Comparison of ENCODE assay signal across 8 mouse cellular contexts in the genomic region with DNA sequence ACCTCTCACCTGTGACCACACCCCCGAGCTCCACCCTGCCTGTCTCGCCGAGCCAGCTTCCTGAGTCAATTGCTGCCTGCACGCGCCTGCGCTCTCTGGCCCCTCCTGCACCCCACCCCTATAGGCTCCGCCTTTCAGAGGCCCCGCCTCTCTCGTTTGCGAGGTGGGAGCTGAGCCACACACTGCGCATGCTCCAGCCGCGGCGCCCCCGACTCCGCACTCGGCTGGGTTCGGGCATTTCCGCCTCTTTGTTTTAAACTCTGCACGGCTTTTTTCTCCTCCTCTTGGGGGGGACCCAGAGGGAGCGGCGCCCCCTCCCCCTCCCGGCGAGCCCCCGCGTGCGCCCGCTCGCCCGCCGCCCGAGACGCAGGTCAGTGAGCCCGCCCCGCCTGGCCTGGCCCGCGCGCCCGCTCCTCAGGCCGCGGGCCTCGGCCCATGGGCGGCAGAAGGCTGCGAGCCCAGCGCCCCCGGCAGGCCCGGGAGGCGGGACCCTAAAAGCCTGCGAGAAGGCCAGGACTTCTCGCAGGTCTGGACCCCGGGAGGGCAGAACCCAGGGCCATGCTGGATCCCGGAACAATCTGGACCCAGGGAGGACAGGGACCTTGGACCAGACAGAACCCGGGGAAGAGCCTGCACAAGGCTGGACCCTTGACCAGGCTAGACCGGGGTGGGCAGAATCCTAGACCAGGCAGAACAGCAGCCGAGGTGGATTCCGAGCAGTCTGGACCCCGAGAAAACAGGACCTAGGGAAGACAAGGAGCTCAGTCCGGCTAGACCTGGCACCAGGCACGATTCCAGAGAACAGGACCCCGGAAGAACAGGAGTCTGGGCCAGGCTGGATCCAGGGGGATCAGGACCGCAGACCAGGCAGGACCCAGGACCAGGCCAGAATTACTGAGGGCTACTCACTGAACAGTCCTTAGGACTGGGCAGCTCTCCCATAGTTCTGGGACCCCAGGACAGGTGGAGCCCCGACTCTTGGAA. TPM values are rescaled to one million over a fixed set of nuclear protein-coding genes. Genes with fewer than 3 reads are reported as not detected.
DNase-seq lines count a peak whose midpoint lies in the region; ATAC-seq and TF ChIP-seq lines count a peak whose summit lies in the region.

Gene Pcgf3, plus strand, starts transcription at position 151 of the 984 bp plus-strand sequence.

- no peak for TF ChIP-seq CTCF in CH12.LX (conservative IDR thresholded peaks at IDR 0.05 in 1 of 2, IDR thresholded peaks at IDR 0.05 in 1 of 2; ENCODE audit: low read depth in 2 of 2, low read length in 2 of 2)
- no peak for TF ChIP-seq CTCF in liver, postnatal 0 days (IDR thresholded peaks at IDR 0.05; ENCODE audit: low read depth)

- peak within 1 kb of the TSS; percentile 63 to 94 (median 75) for H3K4me3 ChIP-seq in CH12.LX (replicated peaks in 1 of 3; ENCODE audit: low read depth in 2 of 3, low read length in 2 of 3, poor library complexity in 1 of 3)
- H3K4me3 ChIP-seq in forebrain, embryonic 12.5 days (replicated peaks) = peak within 1 kb of the TSS; percentile 89
- H3K4me3 ChIP-seq in liver, postnatal 0 days (ENCODE audit: low read depth, low read length) = peak within 1 kb of the TSS; percentile 98
- H3K4me3 ChIP-seq in neural tube, embryonic 14.5 days (ENCODE audit: low read depth, low read length) = peak within 1 kb of the TSS; percentile 82

- ATAC-seq in forebrain, embryonic 12.5 days (ENCODE audit: low FRiP score) = peak; percentile 98
- peak; percentile 96 for ATAC-seq in liver, postnatal 0 days
- ATAC-seq in neural tube, embryonic 14.5 days (ENCODE audit: low read depth) = peak; percentile 96

- TF ChIP-seq POLR2A in CH12.LX (IDR thresholded peaks at IDR 0.05; ENCODE audit: low read depth, low read length) = peak; percentile 83

- DNase-seq in CH12.LX (ENCODE audit: extremely low read depth) = peak; percentile 96
- peak; percentile 92 for DNase-seq in c-Kit-positive CD71-positive TER-119-negative erythroid progenitor cells, embryonic 14.5 days (ENCODE audit: low read depth)
- peak; percentile 98 for DNase-seq in heart, postnatal 10 days
- DNase-seq in large intestine, adult 2 months (ENCODE audit: low read depth, low spot score) = peak; percentile 93
- peak; percentile 99 for DNase-seq in liver, postnatal 0 days
- peak; percentile 99 for DNase-seq in testis, postnatal 10 days (ENCODE audit: low spot score)

- in situ Hi-C loops in CH12.LX (cut with MboI; ENCODE audit: low pct_ligation_motif_present, low pct_unique_long_range_greater_than_20kb, low sequenced_read_pairs) = no loop called here

- no peaks in the 10 kb centered on the region for H3K9me3 ChIP-seq in CH12.LX (replicated peaks; ENCODE audit: low read length)
- no peaks in the 10 kb centered on the region for H3K9me3 ChIP-seq in forebrain, embryonic 12.5 days
- H3K9me3 ChIP-seq in liver, postnatal 0 days (ENCODE audit: low read length) = no peaks in the 10 kb centered on the region
- no peaks in the 10 kb centered on the region for H3K9me3 ChIP-seq in neural tube, embryonic 14.5 days (ENCODE audit: control insufficient read depth, low read length)

- no peak for TF ChIP-seq RAD21 in CH12.LX (IDR thresholded peaks at IDR 0.05; ENCODE audit: low read depth, low read length)

- TF ChIP-seq EP300 in CH12.LX (IDR thresholded peaks at IDR 0.05; ENCODE audit: low read length) = no peak
- no peak for TF ChIP-seq EP300 in liver, postnatal 0 days (IDR thresholded peaks at IDR 0.05; ENCODE audit: low read depth)

- H3K79me2 ChIP-seq in CH12.LX (replicated peaks; ENCODE audit: control insufficient read depth, extremely low read depth, insufficient read depth, poor library complexity, severe bottlenecking) = peaks cover 35% of the 10 kb centered on the region

- intact Hi-C loops in heart, postnatal 10 days (cut with DNase I) = loop anchor here (2.0 kb wide), 1 partner anchor 27 kb away; the partner anchor contains the start of gene Atp5k

- dilution Hi-C loops in CH12.LX (cut with MboI; ENCODE audit: extremely low pct_ligation_motif_present, extremely low pct_unique_long_range_greater_than_20kb, low sequenced_read_pairs) = no loop called here

- WGBS in forebrain, embryonic 12.5 days = under 1% methylated on average over 49 of the region's 62 CpGs
- 2% methylated on average over 62 of the region's 62 CpGs for WGBS in large intestine, adult 2 months
- WGBS in liver, postnatal 0 days (ENCODE audit: insufficient replicate concordance) = under 1% methylated on average over 54 of the region's 62 CpGs
- under 1% methylated on average over 61 of the region's 62 CpGs for WGBS in neural tube, embryonic 14.5 days

- H3K4me1 ChIP-seq in CH12.LX (ENCODE audit: control insufficient read depth in 1 of 2, insufficient read depth in 2 of 2) = peaks cover 8 to 31% of the 10 kb centered on the region in 2 experiments
- H3K4me1 ChIP-seq in forebrain, embryonic 12.5 days = peaks cover 46% of the 10 kb centered on the region
- peaks cover 47% of the 10 kb centered on the region for H3K4me1 ChIP-seq in liver, postnatal 0 days (ENCODE audit: insufficient read depth)
- peaks cover 31% of the 10 kb centered on the region for H3K4me1 ChIP-seq in neural tube, embryonic 14.5 days (ENCODE audit: control insufficient read depth, insufficient read depth, low read length)

- peak within 1 kb of the TSS; percentile 90 for H3K4me2 ChIP-seq in CH12.LX (ENCODE audit: insufficient read depth, low read depth, poor library complexity, severe bottlenecking)
- H3K4me2 ChIP-seq in forebrain, embryonic 12.5 days = peak within 1 kb of the TSS; percentile 99
- H3K4me2 ChIP-seq in liver, postnatal 0 days (ENCODE audit: low read depth, low read length) = peak within 1 kb of the TSS; percentile 78
- peak within 1 kb of the TSS; percentile 98 for H3K4me2 ChIP-seq in neural tube, embryonic 14.5 days (ENCODE audit: low read depth, low read length)

- peak within 1 kb of the TSS; percentile 89 for H3K9ac ChIP-seq in CH12.LX (ENCODE audit: insufficient read depth, low read depth)
- H3K9ac ChIP-seq in forebrain, embryonic 12.5 days = peak within 1 kb of the TSS; percentile 99
- H3K9ac ChIP-seq in liver, postnatal 0 days (replicated peaks) = peak within 1 kb of the TSS; percentile 99
- peak within 1 kb of the TSS; percentile 99 for H3K9ac ChIP-seq in neural tube, embryonic 14.5 days (replicated peaks; ENCODE audit: low read depth, low read length)

- H3K36me3 ChIP-seq in CH12.LX (replicated peaks in 1 of 2; ENCODE audit: control insufficient read depth in 1 of 2, insufficient read depth in 1 of 2, low read length in 1 of 2) = peaks cover 0 to 3% of the 10 kb centered on the region in 2 experiments
- no peaks in the 10 kb centered on the region; the same call in 1 of the 2 replicates for H3K36me3 ChIP-seq in forebrain, embryonic 12.5 days (replicated peaks)
- H3K36me3 ChIP-seq in liver, postnatal 0 days (replicated peaks; ENCODE audit: insufficient read depth, low read length) = 0 out of 2 replicates have a peak, but pooled peaks cover under 1% of the 10 kb centered on the region
- no peaks in the 10 kb centered on the region for H3K36me3 ChIP-seq in neural tube, embryonic 14.5 days (ENCODE audit: control insufficient read depth, insufficient read depth, low read length)

- peaks cover 29% of the 10 kb centered on the region for H3K27me3 ChIP-seq in CH12.LX (replicated peaks)
- peaks cover 21% of the 10 kb centered on the region for H3K27me3 ChIP-seq in forebrain, embryonic 12.5 days
- H3K27me3 ChIP-seq in liver, postnatal 0 days (ENCODE audit: insufficient read depth, low read length) = no peaks in the 10 kb centered on the region
- H3K27me3 ChIP-seq in neural tube, embryonic 14.5 days (ENCODE audit: control insufficient read depth, insufficient read depth, low read length) = peaks cover 3% of the 10 kb centered on the region; the same call in 1 of the 2 replicates

- no peak within 1 kb of the TSS for H3K27ac ChIP-seq in CH12.LX (ENCODE audit: insufficient read depth, low read depth)
- peak within 1 kb of the TSS; percentile 84 for H3K27ac ChIP-seq in forebrain, embryonic 12.5 days
- peak within 1 kb of the TSS; percentile 89 for H3K27ac ChIP-seq in liver, postnatal 0 days (ENCODE audit: low read depth)
- peak within 1 kb of the TSS; percentile 85 for H3K27ac ChIP-seq in neural tube, embryonic 14.5 days (ENCODE audit: low read depth, low read length)

TF ChIP-seq in CH12.LX, 34 proteins besides CTCF, POLR2A, EP300 and RAD21:
- TF ChIP-seq NELFE (IDR thresholded peaks at IDR 0.05; ENCODE audit: low read depth, low read length) (peak; percentile 78), ELF1 (IDR thresholded peaks at IDR 0.05; ENCODE audit: low read depth, low read length) (peak; percentile 87), HCFC1 (IDR thresholded peaks at IDR 0.05; ENCODE audit: low read depth, low read length) (peak; percentile 38; the same call in 1 of the 2 replicates), KAT2A (IDR thresholded peaks at IDR 0.05; ENCODE audit: insufficient replicate concordance, low read length) (no peak), MAFK (IDR thresholded peaks at IDR 0.05; ENCODE audit: insufficient replicate concordance, low read length) (no peak), NRF1 (IDR thresholded peaks at IDR 0.05; ENCODE audit: low read depth, low read length) (peak; percentile 97), MAZ (IDR thresholded peaks at IDR 0.05; ENCODE audit: low read depth, low read length) (peak; percentile 81), MAX (IDR thresholded peaks at IDR 0.05; ENCODE audit: low read length) (peak; percentile 33; the same call in 1 of the 2 replicates), MXI1 (IDR thresholded peaks at IDR 0.05; ENCODE audit: low read depth, low read length) (peak; percentile 70; the same call in 1 of the 2 replicates)

RNA-seq across cellular contexts. Expression of gene Pcgf3, which starts in this region (rescaled TPM):
- 5.5 and 8.0 TPM in 2 replicates for total RNA-seq in CH12.LX (2012; rRNA removed)
- total RNA-seq in CH12.LX (2014; rRNA removed) = 6.0 and 6.8 TPM in 2 replicates
- 18.8 and 21.8 TPM in 2 replicates for polyA plus RNA-seq in CH12.LX (2012; ENCODE audit: insufficient read length, low read depth)
- polyA plus RNA-seq in forebrain, embryonic 12.5 days (2016; fragmentation: Nextera tagmentation; extraction: Ambion mirVana) = 36.2 and 36.8 TPM in 2 replicates
- 10 to 100 TPM; 46.2 to 54.8 TPM for total RNA-seq in heart, postnatal 10 days (2021)
- polyA plus RNA-seq in large intestine, adult 2 months (2012; rRNA removed) = 10.4 and 12.1 TPM in 2 replicates
- 3.8 and 5.0 TPM in 2 replicates for polyA plus RNA-seq in liver, postnatal 0 days (2015; fragmentation: Nextera tagmentation; extraction: Ambion mirVana)
- 33.9 and 37.8 TPM in 2 replicates for polyA plus RNA-seq in neural tube, embryonic 14.5 days (2014; fragmentation: Nextera tagmentation; extraction: Ambion mirVana)

Comparison
In these comparisons a context has a peak if more than half of its experiments do, and no peak if none do; other contexts are left out.
1. RNA of gene Pcgf3 (total RNA-seq): 46.2 to 54.8 TPM in heart, postnatal 10 days; 5.5 to 8.0 TPM in CH12.LX; every median in the first group is over 4 times any median in the second.
2. Peak in every context shown above with its lines, with median percentiles within 50 percentile points of each other: DNase-seq, H3K4me2 ChIP-seq, H3K4me3 ChIP-seq, H3K9ac ChIP-seq and ATAC-seq.